Mouse (Mus musculus): Measurements from ENCODE around the gene Boc.

- no peak for TF ChIP-seq CTCF (IDR thresholded peaks at IDR 0.05; ENCODE audit: borderline replicate concordance, insufficient read depth, low read length)
- no peak for TF ChIP-seq POLR2A (IDR thresholded peaks at IDR 0.05; ENCODE audit: low read depth, low read length)
Observed at GRCm38 (mm10) chr16:44502895-44503575, 55.7 kb downstream of the Boc start.
